9 mouse cellular contexts compared by ENCODE assay signal in the genomic region with DNA sequence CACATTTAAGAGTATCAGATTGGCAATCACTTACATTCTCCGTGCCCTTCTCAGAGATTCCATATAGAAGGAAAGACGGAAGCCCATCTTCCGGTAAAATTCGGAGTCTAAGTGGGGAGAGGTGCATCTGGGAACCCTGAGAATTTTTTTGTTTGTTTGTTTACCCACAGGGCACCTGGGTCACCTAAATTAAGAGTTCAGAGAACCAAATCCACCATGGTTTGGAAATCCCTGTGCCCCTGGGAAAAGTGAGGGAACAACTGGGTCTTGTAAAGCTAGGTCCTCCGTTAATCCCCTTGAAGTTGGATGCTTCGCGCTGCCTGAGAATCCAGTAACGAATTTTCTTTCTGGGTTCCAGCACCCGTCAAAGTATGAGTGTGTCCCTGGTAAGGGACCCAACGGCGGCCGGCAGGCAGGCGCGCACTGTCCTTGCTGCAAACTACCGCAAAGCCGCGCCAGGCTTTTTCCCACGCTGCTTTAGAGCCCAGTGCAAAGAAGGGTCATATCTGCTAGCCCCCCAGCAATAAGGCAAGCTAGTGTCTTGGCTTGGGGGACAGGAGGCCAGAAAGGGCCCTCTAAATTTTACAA. TPM values are rescaled to one million over a fixed set of nuclear protein-coding genes. Genes with fewer than 3 reads are reported as not detected.
DNase-seq lines count a peak whose midpoint lies in the region; ATAC-seq and TF ChIP-seq lines count a peak whose summit lies in the region.
"Had no signal": no experiment of that assay in that cellular context is flagged by ENCODE, and none has a peak within 500 bp of the region (broad histone marks: within the 10 kb centered on the region; RNA-seq: fewer than 3 reads in every experiment).

No protein-coding gene starts in this region.

- H3K4me3 ChIP-seq in kidney, postnatal 0 days (replicated peaks; ENCODE audit: low read depth, low read length): peak overlapping the region; percentile 41
- H3K4me3 ChIP-seq in embryonic facial prominence, embryonic 10.5 days: peak overlapping the region; percentile 64
- H3K4me3 ChIP-seq in limb, embryonic 10.5 days: peak overlapping the region; percentile 57
- peak overlapping the region; percentile 47 for H3K4me3 ChIP-seq in neural tube, embryonic 13.5 days

- no peaks in the 10 kb centered on the region for H3K36me3 ChIP-seq in kidney, postnatal 0 days (ENCODE audit: insufficient read depth, low read length)
- no peaks in the 10 kb centered on the region for H3K36me3 ChIP-seq in embryonic facial prominence, embryonic 10.5 days (replicated peaks)
- no peaks in the 10 kb centered on the region for H3K36me3 ChIP-seq in limb, embryonic 10.5 days
- no peaks in the 10 kb centered on the region for H3K36me3 ChIP-seq in neural tube, embryonic 13.5 days

- no peak overlapping the region for H3K27ac ChIP-seq in kidney, postnatal 0 days
- H3K27ac ChIP-seq in embryonic facial prominence, embryonic 10.5 days (replicated peaks): no peak overlapping the region
- H3K27ac ChIP-seq in limb, embryonic 10.5 days: 0 out of 2 replicates have a peak overlapping the region, but pooled peaks have one; percentile 11
- no peak overlapping the region for H3K27ac ChIP-seq in neural tube, embryonic 13.5 days (replicated peaks)

- H3K9ac ChIP-seq in kidney, postnatal 0 days (ENCODE audit: low read depth, low read length): no peak overlapping the region
- peak overlapping the region; percentile 31; the same call in 1 of the 2 replicates for H3K9ac ChIP-seq in neural tube, embryonic 13.5 days

- ATAC-seq in kidney, postnatal 0 days (replicated peaks; ENCODE audit: low FRiP score, low read depth): no peak
- no peak for ATAC-seq in neural tube, embryonic 13.5 days (ENCODE audit: low read depth)

- peaks cover 70% of the 10 kb centered on the region for H3K27me3 ChIP-seq in kidney, postnatal 0 days (ENCODE audit: insufficient read depth, low read length)
- peaks cover 97% of the 10 kb centered on the region for H3K27me3 ChIP-seq in embryonic facial prominence, embryonic 10.5 days (replicated peaks; ENCODE audit: low read depth, poor library complexity, severe bottlenecking)
- peaks cover 90% of the 10 kb centered on the region for H3K27me3 ChIP-seq in limb, embryonic 10.5 days (ENCODE audit: low read depth, poor library complexity, severe bottlenecking)
- peaks cover 93% of the 10 kb centered on the region for H3K27me3 ChIP-seq in neural tube, embryonic 13.5 days

- H3K9me3 ChIP-seq in kidney, postnatal 0 days (replicated peaks; ENCODE audit: low read length): no peaks in the 10 kb centered on the region
- H3K9me3 ChIP-seq in embryonic facial prominence, embryonic 10.5 days: no peaks in the 10 kb centered on the region
- peaks cover 3% of the 10 kb centered on the region; the same call in 1 of the 2 replicates for H3K9me3 ChIP-seq in limb, embryonic 10.5 days (replicated peaks)
- H3K9me3 ChIP-seq in neural tube, embryonic 13.5 days: peaks cover 5% of the 10 kb centered on the region; the same call in 1 of the 2 replicates

- TF ChIP-seq CTCF in kidney, postnatal 0 days (IDR thresholded peaks at IDR 0.05; ENCODE audit: low read depth): no peak

- no peak for DNase-seq in kidney, postnatal 0 days (ENCODE audit: low spot score)
- no peak for DNase-seq in kidney, postnatal 25 days
- DNase-seq in embryonic facial prominence, embryonic 10.5 days (ENCODE audit: low spot score): peak; percentile 60
- DNase-seq in limb, embryonic 10.5 days (ENCODE audit: low spot score): peak; percentile 60
- no peak for DNase-seq in testis, postnatal 10 days (ENCODE audit: low spot score)
- DNase-seq in frontal cortex, postnatal 36 days (ENCODE audit: low spot score in 2 of 2): no peak
- DNase-seq in spleen, postnatal 36 days (ENCODE audit: low spot score in 2 of 2): no peak
- DNase-seq: cerebellum, postnatal 10 days had no signal

- 2% methylated on average over 18 of the region's 18 CpGs for WGBS in kidney, postnatal 0 days
- WGBS in embryonic facial prominence, embryonic 10.5 days: 1% methylated on average over 18 of the region's 18 CpGs
- WGBS in limb, embryonic 10.5 days: under 1% methylated on average over 18 of the region's 18 CpGs
- 2% methylated on average over 18 of the region's 18 CpGs for WGBS in neural tube, embryonic 13.5 days

- H3K4me2 ChIP-seq in kidney, postnatal 0 days (ENCODE audit: low read length): peak overlapping the region; percentile 80
- H3K4me2 ChIP-seq in neural tube, embryonic 13.5 days: peak overlapping the region; percentile 92

- peaks cover 3% of the 10 kb centered on the region; the same call in 1 of the 2 replicates for H3K4me1 ChIP-seq in kidney, postnatal 0 days (replicated peaks; ENCODE audit: insufficient read depth, low read length)
- peaks cover 46% of the 10 kb centered on the region for H3K4me1 ChIP-seq in embryonic facial prominence, embryonic 10.5 days
- peaks cover 54% of the 10 kb centered on the region for H3K4me1 ChIP-seq in limb, embryonic 10.5 days
- H3K4me1 ChIP-seq in neural tube, embryonic 13.5 days (replicated peaks): peaks cover 29% of the 10 kb centered on the region

RNA-seq across cellular contexts. Expression of a gene that starts 13.3 kb away (rescaled TPM):
- 0.34 and 0.38 TPM in 2 replicates for polyA plus RNA-seq in kidney, postnatal 0 days (2015; fragmentation: Nextera tagmentation; extraction: Ambion mirVana)
- polyA plus RNA-seq in embryonic facial prominence, embryonic 10.5 days (2016; fragmentation: Nextera tagmentation; extraction: Ambion mirVana): 1.1 and 1.3 TPM in 2 replicates
- 0.30 and 0.40 TPM in 2 replicates for polyA plus RNA-seq in limb, embryonic 10.5 days (2016; fragmentation: Nextera tagmentation; extraction: Ambion mirVana)
- 1.4 and 1.5 TPM in 2 replicates for polyA plus RNA-seq in neural tube, embryonic 13.5 days (2015; fragmentation: Nextera tagmentation; extraction: Ambion mirVana)

Comparison
In these comparisons a context has a peak if more than half of its experiments do, and no peak if none do; other contexts are left out.
1. DNase-seq: peak in embryonic facial prominence, embryonic 10.5 days (single experiment) and limb, embryonic 10.5 days (single experiment); none in kidney, postnatal 0 days (single experiment), kidney, postnatal 25 days (0 of 2), testis, postnatal 10 days (single experiment), frontal cortex, postnatal 36 days (0 of 2) and spleen, postnatal 36 days (0 of 2).
2. Peak in every context shown above with its lines, with median percentiles within 50 percentile points of each other: H3K4me3 ChIP-seq.